Mouse (Mus musculus) colon, adult 2 months (tissue): ENCODE measurements around the gene Dennd2a. TPM values are rescaled to one million over a fixed set of nuclear protein-coding genes. Genes with fewer than 3 reads are reported as not detected.

Experiments
- polyA plus RNA-seq: library from polyadenylated mRNA; depleted of rRNA; stranded (reverse); fragments of >200 nt; gene quantifications from 2 replicates; pipeline ENCODE4 v1.2.3, GENCODE M21; 2012; rRNA removed

The Dennd2a gene
- 8.2 and 8.5 TPM in 2 replicates for polyA plus RNA-seq

GRCm38 (mm10) chr6:39557723-39558261 lies at the start of gene Dennd2a:
Gene Dennd2a (minus strand): TSS chr6:39557867.

GRCm38 (mm10) chr6:39592401-39593214 lies 34.9 kb upstream of the Dennd2a start, which contains the start of gene Ndufb2:
Gene Ndufb2 (plus strand): TSS chr6:39592574.

GRCm38 (mm10) chr6:39585517-39585916 lies 27.9 kb upstream of the Dennd2a start, which contains the start of gene Gm42420:
Gene Gm42420 (plus strand): TSS chr6:39585753.

GRCm38 (mm10) chr6:39573791-39574554 lies 16.3 kb upstream of the Dennd2a start, which contains the start of gene Adck2:
Gene Adck2 (plus strand): TSS chr6:39573873.

GRCm38 (mm10) chr6:39419851-39420721 lies 137.6 kb downstream of the Dennd2a start, which contains the start of gene Mkrn1:
Gene Mkrn1 (minus strand): TSS chr6:39420462.

Other genes with a start within 250 kb of the Dennd2a start
- 20.3 and 23.8 TPM in 2 replicates for gene Slc37a3, start 180.2 kb downstream of the Dennd2a start, polyA plus RNA-seq
- 4.3 and 4.6 TPM in 2 replicates for gene Rab19, start 176.7 kb downstream of the Dennd2a start, polyA plus RNA-seq
- 117 and 142 TPM in 2 replicates for gene Mkrn1, start 137.4 kb downstream of the Dennd2a start, polyA plus RNA-seq
- gene Adck2, start 16.0 kb upstream of the Dennd2a start, polyA plus RNA-seq = 14.7 and 16.3 TPM in 2 replicates
- 0.38 and 0.76 TPM in 2 replicates for gene Gm42420, start 27.9 kb upstream of the Dennd2a start, polyA plus RNA-seq
- gene Ndufb2, start 34.7 kb upstream of the Dennd2a start, polyA plus RNA-seq = 313 and 572 TPM in 2 replicates
- gene Braf, start 167.6 kb upstream of the Dennd2a start, polyA plus RNA-seq = 2.3 and 3.9 TPM in 2 replicates